Mouse (Mus musculus) T-helper 2 cell (primary cell): Measurements from ENCODE around the gene Tmem255a.

Experiments
- in situ Hi-C: fragments of 300-600 bp; cut with MboI, MseI; formaldehyde crosslinking; loops from one replicate; pipeline ENCODE4 v1.15.1; 2025; ENCODE audit warnings: high pct_unique_total_duplicates

Tmem255a gene

GRCm38 (mm10) chrX:38166064-38166463 is 86.2 kb downstream of the Tmem255a start:
- in situ Hi-C loops = no loop called here

GRCm38 (mm10) chrX:38165315-38165714 is 86.9 kb downstream of the Tmem255a start:
- in situ Hi-C loops = no loop called here

DNA sequence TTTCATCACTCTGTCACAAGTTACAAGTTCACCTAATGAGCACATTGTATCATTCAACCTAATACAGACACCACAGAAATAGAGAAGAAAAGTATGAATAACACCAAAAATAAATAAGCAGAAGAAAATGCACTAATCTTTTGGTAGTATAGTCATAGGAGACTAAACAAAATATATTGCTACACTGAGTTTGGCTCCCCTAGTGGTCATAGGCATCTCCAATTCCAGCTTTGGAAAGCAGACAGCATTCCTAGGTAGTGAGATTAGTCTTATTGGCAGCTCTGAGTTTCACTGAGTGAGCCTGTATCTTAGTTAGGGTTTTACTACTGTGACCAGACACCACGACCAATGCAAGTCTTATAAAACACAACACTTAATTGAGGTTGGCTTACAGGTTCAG is 93.1 kb downstream of the Tmem255a start:
- in situ Hi-C loops = no loop called here
